Mouse (Mus musculus): Measurements from ENCODE around the gene Gabbr1.

Gabbr1 gene

GRCm38 (mm10) chr17:37044651-37045244, 1.0 kb upstream of the Gabbr1 start:
- no peak for DNase-seq (ENCODE audit: low spot score)

DNA sequence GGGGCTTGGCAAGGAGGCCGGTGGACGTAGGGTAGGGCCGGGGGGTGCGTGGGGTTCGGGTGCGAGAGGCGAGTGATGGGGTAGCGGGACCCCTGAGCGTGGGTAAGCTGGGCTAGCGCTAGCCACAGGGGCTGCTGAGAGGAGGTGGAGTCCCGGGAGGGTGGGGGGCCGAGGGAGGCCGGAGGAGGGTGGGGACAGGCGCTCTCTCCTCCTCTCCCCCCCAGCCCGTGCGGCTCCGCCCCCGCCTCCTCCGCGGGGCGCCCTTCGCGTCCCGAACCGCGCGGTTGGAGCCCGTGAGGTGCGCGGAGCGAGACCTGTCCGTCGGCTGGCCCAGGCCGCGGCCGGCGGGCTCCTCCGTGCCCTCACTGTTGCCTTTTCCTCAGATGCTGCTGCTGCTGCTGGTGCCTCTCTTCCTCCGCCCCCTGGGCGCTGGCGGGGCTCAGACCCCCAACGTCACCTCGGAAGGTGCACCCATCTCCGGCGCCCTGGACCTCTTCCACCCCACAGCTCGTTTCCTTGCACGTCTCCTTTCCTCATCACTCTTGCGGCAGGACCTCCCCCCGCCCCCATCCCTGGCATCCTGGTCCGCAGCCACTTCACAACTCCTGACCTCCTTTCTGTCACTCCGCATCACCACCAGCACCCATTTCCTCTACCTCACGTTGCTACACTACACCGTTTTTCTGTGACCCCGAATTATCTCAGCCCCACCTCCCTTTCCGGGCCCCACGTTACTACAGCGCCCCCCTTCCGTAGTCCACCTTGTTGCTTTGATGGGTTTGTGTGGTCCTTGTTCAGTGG, 746 bp downstream of the Gabbr1 start:
- DNase-seq (ENCODE audit: low spot score), result peak; percentile 44

DNA sequence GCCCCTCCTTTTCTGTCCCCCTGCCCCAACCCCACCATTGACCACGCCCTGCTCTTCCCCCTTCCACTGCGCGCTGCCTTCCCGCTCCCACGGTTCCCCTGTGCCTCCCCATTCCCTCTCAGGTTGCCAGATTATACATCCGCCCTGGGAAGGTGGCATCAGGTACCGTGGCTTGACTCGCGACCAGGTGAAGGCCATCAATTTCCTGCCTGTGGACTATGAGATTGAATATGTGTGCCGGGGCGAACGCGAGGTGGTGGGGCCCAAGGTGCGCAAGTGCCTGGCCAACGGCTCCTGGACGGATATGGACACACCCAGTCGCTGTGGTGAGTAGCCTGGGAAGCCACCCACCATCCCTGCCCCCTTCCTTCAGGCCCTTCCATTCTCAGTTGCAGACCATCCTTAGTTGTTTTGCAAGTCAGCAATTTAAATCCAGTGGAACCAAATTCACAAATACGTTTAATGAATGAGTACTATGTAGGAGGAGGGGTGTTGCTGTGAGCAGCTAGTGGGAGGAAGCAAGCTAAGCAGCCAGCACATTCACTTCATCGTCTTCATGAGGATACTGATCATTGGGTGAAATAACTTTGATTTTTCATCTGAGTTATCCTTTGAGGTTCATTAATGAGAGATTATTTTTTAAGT, 1.7 kb downstream of the Gabbr1 start:
- no peak for DNase-seq (ENCODE audit: low spot score)

DNA sequence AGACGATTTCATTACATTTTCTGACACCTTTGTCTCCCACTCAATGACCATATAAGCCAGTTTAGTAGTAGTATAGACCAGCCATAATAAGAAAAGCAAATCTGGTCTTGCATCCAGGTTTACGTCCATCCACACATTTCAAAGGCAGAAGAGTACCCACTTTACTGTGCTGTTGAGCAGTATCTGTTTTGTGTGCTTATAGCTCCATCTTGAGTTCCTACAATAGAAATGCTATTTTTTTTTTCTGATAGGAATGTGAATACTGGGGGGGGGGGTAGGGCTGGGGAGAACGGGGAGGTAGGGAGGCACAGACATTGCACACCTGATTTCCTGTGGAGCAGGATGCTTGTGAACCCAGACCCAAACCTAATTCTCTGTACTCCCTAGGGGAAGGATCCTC, 2.2 kb downstream of the Gabbr1 start:
- DNase-seq (ENCODE audit: low spot score), result no peak

DNA sequence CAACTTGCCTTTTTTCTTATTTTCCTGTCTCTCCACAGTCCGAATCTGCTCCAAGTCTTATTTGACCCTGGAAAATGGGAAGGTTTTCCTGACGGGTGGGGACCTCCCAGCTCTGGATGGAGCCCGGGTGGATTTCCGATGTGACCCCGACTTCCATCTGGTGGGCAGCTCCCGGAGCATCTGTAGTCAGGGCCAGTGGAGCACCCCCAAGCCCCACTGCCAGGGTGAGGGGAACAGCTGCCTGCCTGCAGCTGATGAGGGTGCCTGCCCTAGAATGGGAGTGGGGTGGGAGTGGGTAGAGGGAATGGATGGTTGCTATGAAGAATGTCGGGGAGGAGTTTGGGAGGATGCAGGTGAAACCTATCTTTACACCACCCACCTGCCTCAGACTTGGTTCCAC, 2.6 kb downstream of the Gabbr1 start:
- DNase-seq (ENCODE audit: low spot score), result no peak

- DNase-seq (ENCODE audit: low spot score), result peak; percentile 65
Measured at GRCm38 (mm10) chr17:37049570-37050310, 4.0 kb downstream of the Gabbr1 start.

GRCm38 (mm10) chr17:37050399-37050798, 4.6 kb downstream of the Gabbr1 start:
- peak; percentile 72 for DNase-seq (ENCODE audit: low spot score)

DNA sequence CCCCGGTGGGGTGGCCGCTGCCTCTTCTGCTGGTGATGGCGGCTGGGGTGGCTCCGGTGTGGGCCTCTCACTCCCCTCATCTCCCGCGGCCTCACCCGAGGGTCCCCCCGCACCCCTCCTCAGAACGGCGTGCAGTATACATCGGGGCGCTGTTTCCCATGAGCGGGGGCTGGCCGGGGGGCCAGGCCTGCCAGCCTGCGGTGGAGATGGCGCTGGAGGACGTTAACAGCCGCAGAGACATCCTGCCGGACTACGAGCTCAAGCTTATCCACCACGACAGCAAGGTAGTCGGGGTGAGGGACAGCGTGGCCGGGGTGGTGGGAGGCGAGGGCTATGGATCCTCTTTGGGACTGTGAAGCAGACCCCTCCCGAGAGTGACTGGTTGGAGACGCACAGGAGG, 5.1 kb downstream of the Gabbr1 start:
- no peak for DNase-seq (ENCODE audit: low spot score)

DNA sequence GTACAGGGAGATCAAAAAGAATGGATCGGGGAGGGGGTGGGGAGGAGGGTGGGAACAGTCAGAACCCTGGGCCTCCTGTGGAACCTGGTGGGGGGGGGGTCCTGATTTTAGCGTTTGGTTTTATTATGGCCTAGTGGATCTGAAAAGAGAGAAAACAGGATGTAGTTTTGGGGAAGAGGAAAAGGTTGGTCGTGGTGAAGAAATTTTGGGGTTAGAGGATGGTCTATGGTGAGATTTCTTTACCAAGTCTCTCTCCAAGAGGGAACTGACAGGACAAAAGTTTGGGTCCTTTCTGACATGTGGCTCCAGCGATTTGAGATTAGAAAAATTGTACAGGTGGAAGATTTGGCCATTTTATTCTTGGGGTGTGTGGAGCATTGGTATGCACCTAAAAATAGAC, 6.0 kb downstream of the Gabbr1 start:
- DNase-seq (ENCODE audit: low spot score), result no peak

DNA sequence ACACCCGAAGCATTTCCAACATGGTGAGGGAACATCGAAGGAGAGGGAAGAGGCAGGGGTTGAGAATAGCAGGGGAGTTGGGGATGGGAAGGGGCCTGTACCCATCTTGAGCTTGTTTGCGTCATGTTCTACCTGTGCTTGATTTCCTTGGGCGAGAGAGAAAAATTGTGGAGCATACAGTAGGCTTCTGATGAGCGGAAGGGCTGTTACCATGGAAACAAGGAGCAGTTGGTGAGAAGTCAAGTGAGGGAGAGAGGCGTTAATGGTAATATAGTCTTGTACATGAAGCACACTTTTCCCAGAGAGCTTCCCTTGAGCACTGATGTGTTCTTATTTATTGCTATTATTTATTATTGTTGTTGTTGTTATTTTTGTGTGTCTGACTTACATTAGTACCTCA, 11.2 kb downstream of the Gabbr1 start:
- no peak for DNase-seq (ENCODE audit: low spot score)

DNA sequence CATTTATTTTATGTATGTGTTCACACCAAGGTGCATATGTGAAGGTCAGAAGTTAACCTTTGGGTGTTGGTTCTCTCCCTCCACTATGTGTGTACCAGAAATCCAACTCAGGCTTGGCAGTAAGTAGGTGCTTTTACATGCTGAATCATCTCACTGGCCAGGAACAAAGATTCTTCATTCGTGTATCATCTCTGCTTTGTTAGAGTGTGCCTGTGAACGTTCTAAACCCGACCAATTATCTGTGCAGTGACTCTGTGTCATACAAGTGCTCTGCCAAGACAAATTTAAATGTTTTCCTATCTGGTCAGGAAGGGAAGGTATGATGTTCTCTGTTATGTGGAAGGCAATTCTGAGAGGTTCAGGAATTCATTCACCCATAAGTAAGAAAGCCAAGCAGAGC, 15.7 kb downstream of the Gabbr1 start:
- DNase-seq (ENCODE audit: low spot score), result no peak

DNA sequence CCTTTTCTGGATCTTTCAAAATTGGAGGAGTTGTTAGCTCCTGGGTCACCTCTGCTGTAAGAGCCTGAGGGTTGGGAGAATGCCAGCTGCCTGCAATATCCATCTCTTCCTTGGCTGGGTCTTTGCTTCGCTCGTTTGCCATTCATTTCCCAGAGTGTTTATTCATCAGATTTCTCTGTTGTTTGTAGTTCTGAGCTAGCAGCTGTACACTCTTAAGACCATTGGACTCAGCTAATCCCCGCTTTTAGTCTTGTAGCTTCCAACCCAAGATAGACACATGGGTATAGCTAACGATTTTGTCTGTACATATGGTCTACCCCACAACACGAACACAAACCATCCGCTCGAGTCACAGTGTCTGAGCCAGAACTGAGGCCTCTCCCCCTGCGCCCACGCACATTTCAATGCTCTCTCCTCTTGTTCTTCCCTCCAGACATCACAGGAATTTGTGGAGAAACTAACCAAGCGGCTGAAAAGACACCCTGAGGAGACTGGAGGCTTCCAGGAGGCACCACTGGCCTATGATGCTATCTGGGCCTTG, 16.4 kb downstream of the Gabbr1 start:
- DNase-seq (ENCODE audit: low spot score), result no peak

- no peak for DNase-seq (ENCODE audit: low spot score)
Measured at GRCm38 (mm10) chr17:37063063-37063462, 17.3 kb downstream of the Gabbr1 start.

- DNase-seq (ENCODE audit: low spot score), result no peak
Measured at GRCm38 (mm10) chr17:37063686-37064495, 18.1 kb downstream of the Gabbr1 start.

GRCm38 (mm10) chr17:37065993-37066392, 20.2 kb downstream of the Gabbr1 start:
- DNase-seq (ENCODE audit: low spot score), result no peak

GRCm38 (mm10) chr17:37067861-37068260, 22.1 kb downstream of the Gabbr1 start:
- DNase-seq (ENCODE audit: low spot score), result no peak

DNA sequence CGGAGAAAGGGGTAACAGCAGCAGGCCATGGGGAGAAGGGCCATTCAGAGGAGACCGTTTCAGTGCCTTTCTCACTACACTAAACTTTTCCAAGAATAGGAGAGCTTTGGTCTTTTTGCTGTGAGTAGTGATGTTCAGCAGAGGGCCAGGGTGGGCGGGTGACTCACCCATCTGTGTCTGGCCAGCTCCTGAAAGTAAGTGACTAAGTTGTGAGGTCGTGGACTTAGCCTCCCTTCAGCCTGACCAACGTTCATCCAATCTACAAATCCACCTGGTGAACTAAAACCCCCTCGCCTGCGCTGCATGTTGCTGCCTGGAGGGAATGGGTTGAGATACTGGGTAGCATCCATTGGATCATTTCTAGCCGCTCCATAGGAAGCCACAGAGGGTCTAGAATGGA, 24.4 kb downstream of the Gabbr1 start:
- no peak for DNase-seq (ENCODE audit: low spot score)

- no peak for DNase-seq (ENCODE audit: low spot score)
Measured at GRCm38 (mm10) chr17:37072080-37072729, 26.4 kb downstream of the Gabbr1 start.

GRCm38 (mm10) chr17:37072730-37073276, 27.0 kb downstream of the Gabbr1 start:
- no peak for DNase-seq (ENCODE audit: low spot score)

- no peak for DNase-seq (ENCODE audit: low spot score)
Measured at GRCm38 (mm10) chr17:37075181-37075580, 29.4 kb downstream of the Gabbr1 start.

- DNase-seq (ENCODE audit: low spot score), result no peak
Measured at GRCm38 (mm10) chr17:37075766-37076165, 30.0 kb downstream of the Gabbr1 start.
